Mouse (Mus musculus) MEL (cell line): ENCODE measurements around the gene Creb3l2. TPM values are rescaled to one million over a fixed set of nuclear protein-coding genes. Genes with fewer than 3 reads are reported as not detected.

Source experiments
- DNase-seq: peaks from one replicate; pipeline ENCODE4 v3.0.0; 2011; ENCODE audit warnings: low read depth, low spot score
- H3K27ac ChIP-seq: 2 replicates; pipeline ENCODE4 v1.5.1; 2012; ENCODE audit warnings: low read depth, mild to moderate bottlenecking, control low read depth, low read length, moderate library complexity; ENCODE audit not compliant: control insufficient read depth
- H3K27me3 ChIP-seq, 2 experiments: fragments of 150-350 bp in 1 of 2; sonication (generic) in 1 of 2; 2 replicates each; pipeline ENCODE4 v1.6.1; 2012; ENCODE audit warnings: low read length in 2 of 2, mild to moderate bottlenecking in 2 of 2, improper control_type of control experiment in 1 of 2, moderate library complexity in 1 of 2; ENCODE audit not compliant: insufficient read depth in 2 of 2, control insufficient read depth in 1 of 2
- H3K36me3 ChIP-seq, 2 experiments: 2 replicates each; pipeline ENCODE4 v1.6.1; 2012 to 2014; ENCODE audit warnings: low read length in 2 of 2, improper control_type of control experiment in 1 of 2, inconsistent platforms in 1 of 2, mild to moderate bottlenecking in 1 of 2; ENCODE audit not compliant: insufficient read depth in 2 of 2, control insufficient read depth in 1 of 2
- H3K4me1 ChIP-seq, 2 experiments: fragments of 150-350 bp in 1 of 2; sonication (generic) in 1 of 2; 2 replicates each; pipeline ENCODE4 v1.6.1; 2012; ENCODE audit warnings: low read length in 2 of 2, improper control_type of control experiment in 1 of 2, mild to moderate bottlenecking in 1 of 2; ENCODE audit not compliant: insufficient read depth in 2 of 2, control insufficient read depth in 1 of 2
- H3K4me3 ChIP-seq, 2 experiments: fragments of 150-350 bp in 1 of 2; sonication (generic) in 1 of 2; 2 replicates each; pipeline ENCODE4 v1.5.1; 2012; ENCODE audit warnings: low read depth in 2 of 2, low read length in 2 of 2, mild to moderate bottlenecking in 2 of 2, moderate library complexity in 2 of 2, control low read depth in 1 of 2, improper control_type of control experiment in 1 of 2; ENCODE audit not compliant: control insufficient read depth in 1 of 2, insufficient read depth in 1 of 2
- H3K79me2 ChIP-seq: 2 replicates; pipeline ENCODE4 v1.6.1; 2012; ENCODE audit warnings: mild to moderate bottlenecking, low read length, moderate library complexity; ENCODE audit not compliant: control insufficient read depth, poor library complexity, insufficient read depth
- H3K9ac ChIP-seq: 2 replicates; pipeline ENCODE4 v1.6.1; 2012; ENCODE audit warnings: low read depth, mild to moderate bottlenecking, control low read depth, low read length, moderate library complexity; ENCODE audit not compliant: control insufficient read depth, poor library complexity, severe bottlenecking
- H3K9me3 ChIP-seq: fragments of 150-350 bp; sonication (generic); replicated peaks from 2 replicates; pipeline ENCODE4 v1.6.1; 2012; ENCODE audit warnings: mild to moderate bottlenecking, low read length, improper control_type of control experiment, moderate library complexity; ENCODE audit not compliant: insufficient read depth
- CHD2 ChIP-seq: IDR thresholded peaks from 2 replicates; pipeline ENCODE4 v1.6.1; 2011; ENCODE audit warnings: low read length, improper control_type of control experiment
- CTCF ChIP-seq, 3 experiments: IDR thresholded peaks in 2 of 3; conservative IDR thresholded peaks in 1 of 3; 2 replicates each; pipeline ENCODE4 v1.5.1; 2011 to 2012; ENCODE audit warnings: low read length in 3 of 3, low read depth in 2 of 3, mild to moderate bottlenecking in 2 of 3, improper control_type of control experiment in 1 of 3, inconsistent platforms in 1 of 3, mixed read lengths in 1 of 3, moderate library complexity in 1 of 3; ENCODE audit not compliant: control insufficient read depth in 1 of 3, insufficient read depth in 1 of 3, poor library complexity in 1 of 3, severe bottlenecking in 1 of 3
- EP300 ChIP-seq, 2 experiments: IDR thresholded peaks; 2 replicates each; pipeline ENCODE4 v1.6.1; 2011; ENCODE audit warnings: improper control_type of control experiment in 2 of 2, low read length in 2 of 2, low read depth in 1 of 2, mild to moderate bottlenecking in 1 of 2
- ETS1 ChIP-seq: IDR thresholded peaks from 2 replicates; pipeline ENCODE4 v1.6.1; 2012; ENCODE audit warnings: low read depth, mild to moderate bottlenecking, inconsistent platforms, low read length, improper control_type of control experiment, moderate library complexity
- GATA1 ChIP-seq: IDR thresholded peaks from 2 replicates; pipeline ENCODE4 v1.6.1; 2011; ENCODE audit warnings: low read depth, low read length, improper control_type of control experiment
- KAT2A ChIP-seq: conservative IDR thresholded peaks from 2 replicates; pipeline ENCODE4 v1.6.1; 2012; ENCODE audit warnings: low read depth, low read length, improper control_type of control experiment, inconsistent platforms
- MAFK ChIP-seq: IDR thresholded peaks from 2 replicates; pipeline ENCODE4 v1.6.1; 2011; ENCODE audit warnings: low read depth, mild to moderate bottlenecking, low read length, improper control_type of control experiment, borderline replicate concordance
- MEF2A ChIP-seq: IDR thresholded peaks from 2 replicates; pipeline ENCODE4 v1.6.1; 2014; ENCODE audit warnings: low read depth, mild to moderate bottlenecking, inconsistent platforms, low read length, improper control_type of control experiment; ENCODE audit not compliant: poor library complexity, insufficient replicate concordance, severe bottlenecking; ENCODE audit errors: extremely low read depth
- MXI1 ChIP-seq: IDR thresholded peaks from 2 replicates; pipeline ENCODE4 v1.6.1; 2011; ENCODE audit warnings: mild to moderate bottlenecking, low read depth, low read length, improper control_type of control experiment
- NELFE ChIP-seq: IDR thresholded peaks from 2 replicates; pipeline ENCODE4 v1.6.1; 2011; ENCODE audit warnings: low read depth, low read length, improper control_type of control experiment
- USF1 ChIP-seq: IDR thresholded peaks from 2 replicates; pipeline ENCODE4 v1.6.1; 2014; ENCODE audit warnings: low read depth, mild to moderate bottlenecking, inconsistent platforms, low read length, improper control_type of control experiment, moderate library complexity
- ZC3H11A ChIP-seq: IDR thresholded peaks from 2 replicates; pipeline ENCODE4 v1.6.1; 2012; ENCODE audit warnings: low read depth, mild to moderate bottlenecking, inconsistent platforms, low read length, improper control_type of control experiment
- ZKSCAN1 ChIP-seq: IDR thresholded peaks from 2 replicates; pipeline ENCODE4 v1.6.1; 2012; ENCODE audit warnings: low read depth, mild to moderate bottlenecking, inconsistent platforms, low read length, improper control_type of control experiment, moderate library complexity
- ZMIZ1 ChIP-seq: IDR thresholded peaks from 2 replicates; pipeline ENCODE4 v1.6.1; 2012; ENCODE audit warnings: low read depth, mild to moderate bottlenecking, inconsistent platforms, low read length, improper control_type of control experiment, moderate library complexity
- polyA plus RNA-seq, 2 experiments: library from polyadenylated mRNA; stranded (reverse) in 1 of 2; unstranded in 1 of 2; fragments of >175 nt in 1 of 2; fragments of >200 nt in 1 of 2; gene quantifications; 2 replicates each; pipeline versions ENCODE4 v1.2.1 to v1.2.4; 2012; ENCODE audit warnings: low replicate concordance in 2 of 2, low read depth in 1 of 2; ENCODE audit not compliant: insufficient read length in 2 of 2, insufficient read depth in 1 of 2, missing spikeins in 1 of 2
- total RNA-seq: library from RNA; depleted of rRNA; stranded (reverse); fragments of 300-350 nt; gene quantifications from 2 replicates; pipeline ENCODE4 v1.2.3, GENCODE M21; 2012

The Creb3l2 gene
- total and polyA plus RNA-seq, 3 experiments = not detected

- no peaks in the 10 kb centered on the region for H3K9me3 ChIP-seq
- no peaks in the 10 kb centered on the region for H3K4me1 ChIP-seq
- H3K79me2 ChIP-seq = no peaks in the 10 kb centered on the region
- H3K27me3 ChIP-seq = no peaks in the 10 kb centered on the region
- H3K27ac ChIP-seq = no peak overlapping the region
- no peak overlapping the region for H3K9ac ChIP-seq
- no peaks in the 10 kb centered on the region for H3K36me3 ChIP-seq
- TF ChIP-seq MEF2A (no peak), CTCF (IDR thresholded peaks at IDR 0.05 in 2 of 3, conservative IDR thresholded peaks at IDR 0.05 in 1 of 3; ENCODE audit: control insufficient read depth in 1 of 3, insufficient read depth in 1 of 3, low read depth in 2 of 3, low read length in 3 of 3, poor library complexity in 1 of 3, severe bottlenecking in 1 of 3) (no peak), ZC3H11A (no peak), ZMIZ1 (no peak), USF1 (no peak), GATA1 (no peak), CHD2 (no peak), MXI1 (no peak), KAT2A (no peak), MAFK (no peak)
- no peak overlapping the region for H3K4me3 ChIP-seq
- no peak for DNase-seq
Observed at GRCm38 (mm10) chr6:37439676-37440490, 2.1 kb downstream of the Creb3l2 start.

DNA sequence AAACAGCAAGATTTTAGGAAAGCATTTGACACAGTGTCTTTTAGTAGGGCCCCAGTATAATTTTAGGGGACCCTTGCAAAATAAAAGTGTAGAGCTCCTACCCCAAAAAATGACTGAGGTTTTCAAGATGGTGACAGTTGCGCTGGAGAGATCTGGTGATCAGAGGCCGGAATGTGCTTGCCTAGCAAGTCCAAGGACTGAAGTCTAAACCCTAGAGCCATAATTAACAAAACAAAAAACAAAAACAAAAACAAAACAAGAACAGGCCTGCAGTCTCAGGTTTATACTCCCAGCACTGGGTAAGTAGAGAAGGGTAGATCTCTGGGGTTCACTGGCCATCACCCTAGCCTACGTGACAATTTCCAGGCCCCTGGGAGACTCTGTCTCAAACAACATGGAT is 3.4 kb downstream of the Creb3l2 start:
- no peaks in the 10 kb centered on the region for H3K27me3 ChIP-seq
- no peak overlapping the region for H3K9ac ChIP-seq
- no peak overlapping the region for H3K27ac ChIP-seq
- no peaks in the 10 kb centered on the region for H3K79me2 ChIP-seq
- H3K9me3 ChIP-seq = no peaks in the 10 kb centered on the region
- H3K4me1 ChIP-seq = no peaks in the 10 kb centered on the region
- no peak for TF ChIP-seq NELFE
- H3K4me3 ChIP-seq = no peak overlapping the region
- no peaks in the 10 kb centered on the region for H3K36me3 ChIP-seq
- no peak for DNase-seq

DNA sequence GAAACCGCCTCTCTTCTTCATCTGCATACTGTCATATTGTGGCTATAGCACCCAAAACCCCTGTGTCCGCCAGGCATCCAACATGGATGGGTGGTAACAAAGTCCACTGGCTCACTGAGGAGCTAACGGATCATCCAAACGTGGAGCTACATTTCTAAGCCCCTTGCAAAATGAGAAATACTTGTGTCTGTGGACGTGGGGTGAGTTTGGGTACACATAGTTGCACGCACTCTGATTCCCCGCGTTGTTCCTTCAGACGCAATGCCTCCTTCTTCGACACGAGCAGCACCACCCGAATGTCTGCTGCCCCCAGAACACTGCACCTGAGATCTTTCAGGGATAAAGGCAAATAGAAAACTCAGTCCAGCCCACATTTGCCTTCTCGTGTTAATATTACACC is 4.9 kb downstream of the Creb3l2 start:
- Histone ChIP-seq H3K4me3 (no peak overlapping the region), H3K9me3 (no peaks in the 10 kb centered on the region), H3K4me1 (no peaks in the 10 kb centered on the region), H3K9ac (no peak overlapping the region), H3K27me3 (no peaks in the 10 kb centered on the region), H3K36me3 (no peaks in the 10 kb centered on the region), H3K27ac (no peak overlapping the region), H3K79me2 (no peaks in the 10 kb centered on the region)
- TF ChIP-seq EP300 (IDR thresholded peaks at IDR 0.05; ENCODE audit: low read depth in 1 of 2, low read length in 2 of 2) = no peak
- TF ChIP-seq ZKSCAN1 = no peak
- TF ChIP-seq CTCF (IDR thresholded peaks at IDR 0.05 in 2 of 3, conservative IDR thresholded peaks at IDR 0.05 in 1 of 3; ENCODE audit: control insufficient read depth in 1 of 3, insufficient read depth in 1 of 3, low read depth in 2 of 3, low read length in 3 of 3, poor library complexity in 1 of 3, severe bottlenecking in 1 of 3) = no peak
- no peak for TF ChIP-seq ETS1
- no peak for DNase-seq
